Mouse (Mus musculus): ENCODE results near the gene Sco2.

Gene Sco2

GRCm38 (mm10) chr15:89372536-89372935, 1.1 kb downstream of the Sco2 start:
- DNase-seq: no peak

GRCm38 (mm10) chr15:89372068-89372467, 1.6 kb downstream of the Sco2 start:
- DNase-seq: no peak

- no peak for DNase-seq
Observed at GRCm38 (mm10) chr15:89365141-89365551, 8.5 kb downstream of the Sco2 start.

- DNase-seq: no peak
Observed at GRCm38 (mm10) chr15:89363051-89363450, 10.6 kb downstream of the Sco2 start.

- no peak for DNase-seq
Observed at GRCm38 (mm10) chr15:89358784-89359183, 14.9 kb downstream of the Sco2 start.

- DNase-seq: peak; percentile 79
Observed at GRCm38 (mm10) chr15:89356372-89356771, 17.3 kb downstream of the Sco2 start.

GRCm38 (mm10) chr15:89355241-89356187, 18.1 kb downstream of the Sco2 start, which contains the start of the genes Lmf2 and Ncaph2:
Lmf2 (minus strand) TSS chr15:89355659.
Ncaph2 (plus strand) TSS chr15:89355719.
- peak; percentile 95 for DNase-seq

GRCm38 (mm10) chr15:89354455-89354854, 19.2 kb downstream of the Sco2 start:
- no peak for DNase-seq

GRCm38 (mm10) chr15:89353837-89354236, 19.8 kb downstream of the Sco2 start:
- DNase-seq: no peak

- no peak for DNase-seq
Observed at GRCm38 (mm10) chr15:89352795-89353194, 20.9 kb downstream of the Sco2 start.

GRCm38 (mm10) chr15:89352054-89352453, 21.6 kb downstream of the Sco2 start:
- no peak for DNase-seq

- no peak for DNase-seq
Observed at GRCm38 (mm10) chr15:89351302-89351701, 22.3 kb downstream of the Sco2 start.

- no peak for DNase-seq
Observed at GRCm38 (mm10) chr15:89350447-89350846, 23.2 kb downstream of the Sco2 start.

GRCm38 (mm10) chr15:89343325-89343724, 30.3 kb downstream of the Sco2 start:
- DNase-seq: no peak

- no peak for DNase-seq
Observed at GRCm38 (mm10) chr15:89341678-89342077, 32.0 kb downstream of the Sco2 start.

- DNase-seq: no peak
Observed at GRCm38 (mm10) chr15:89340136-89340535, 33.5 kb downstream of the Sco2 start.

- no peak for DNase-seq
Observed at GRCm38 (mm10) chr15:89339696-89340095, 34.0 kb downstream of the Sco2 start.

- DNase-seq: no peak
Observed at GRCm38 (mm10) chr15:89336422-89336821, 37.2 kb downstream of the Sco2 start.

GRCm38 (mm10) chr15:89334774-89335537, 38.7 kb downstream of the Sco2 start:
- no peak for DNase-seq

GRCm38 (mm10) chr15:89334271-89334670, 39.4 kb downstream of the Sco2 start, which contains the start of gene Miox:
Miox (plus strand) TSS chr15:89334398.
- DNase-seq: no peak

GRCm38 (mm10) chr15:89326441-89326840, 47.2 kb downstream of the Sco2 start:
- DNase-seq: no peak

- no peak for DNase-seq
Observed at GRCm38 (mm10) chr15:89323656-89324055, 50.0 kb downstream of the Sco2 start.

GRCm38 (mm10) chr15:89322670-89323522, 50.8 kb downstream of the Sco2 start, which contains the start of gene Adm2:
Adm2 (plus strand) TSS chr15:89322720.
- DNase-seq: no peak
